Mouse (Mus musculus): ENCODE data around the gene Sv2b.

Sv2b gene

GRCm38 (mm10) chr7:75290554-75290953 lies 18.5 kb downstream of the Sv2b start:
- no peak for DNase-seq

GRCm38 (mm10) chr7:75287237-75287636 lies 21.8 kb downstream of the Sv2b start:
- no peak for DNase-seq

GRCm38 (mm10) chr7:75282951-75283350 lies 26.1 kb downstream of the Sv2b start:
- DNase-seq = no peak

GRCm38 (mm10) chr7:75282080-75282650 lies 26.9 kb downstream of the Sv2b start:
- DNase-seq = no peak

- no peak for DNase-seq
Measured at GRCm38 (mm10) chr7:75281106-75281505, 28.0 kb downstream of the Sv2b start.

- DNase-seq = no peak
Measured at GRCm38 (mm10) chr7:75277847-75278246, 31.2 kb downstream of the Sv2b start.

- no peak for DNase-seq
Measured at GRCm38 (mm10) chr7:75276739-75277138, 32.3 kb downstream of the Sv2b start.

GRCm38 (mm10) chr7:75274518-75274917 lies 34.5 kb downstream of the Sv2b start:
- no peak for DNase-seq

- no peak for DNase-seq
Measured at GRCm38 (mm10) chr7:75273633-75274032, 35.4 kb downstream of the Sv2b start.

GRCm38 (mm10) chr7:75271921-75272381 lies 37.1 kb downstream of the Sv2b start:
- no peak for DNase-seq

GRCm38 (mm10) chr7:75271306-75271705 lies 37.8 kb downstream of the Sv2b start:
- no peak for DNase-seq

- no peak for DNase-seq
Measured at GRCm38 (mm10) chr7:75267236-75267635, 41.8 kb downstream of the Sv2b start.

- no peak for DNase-seq
Measured at GRCm38 (mm10) chr7:75265241-75265640, 43.8 kb downstream of the Sv2b start.

GRCm38 (mm10) chr7:75259945-75260344 lies 49.1 kb downstream of the Sv2b start:
- DNase-seq = no peak

- no peak for DNase-seq
Measured at GRCm38 (mm10) chr7:75253611-75254250, 55.3 kb downstream of the Sv2b start.

- no peak for DNase-seq
Measured at GRCm38 (mm10) chr7:75240754-75241507, 68.1 kb downstream of the Sv2b start.

- no peak for DNase-seq
Measured at GRCm38 (mm10) chr7:75236386-75236785, 72.7 kb downstream of the Sv2b start.

GRCm38 (mm10) chr7:75224206-75224605 lies 84.9 kb downstream of the Sv2b start:
- DNase-seq = no peak

GRCm38 (mm10) chr7:75222704-75223431 lies 86.2 kb downstream of the Sv2b start:
- no peak for DNase-seq

GRCm38 (mm10) chr7:75220786-75221185 lies 88.3 kb downstream of the Sv2b start:
- DNase-seq = no peak

- no peak for DNase-seq
Measured at GRCm38 (mm10) chr7:75220296-75220695, 88.8 kb downstream of the Sv2b start.

- no peak for DNase-seq
Measured at GRCm38 (mm10) chr7:75216180-75216579, 92.9 kb downstream of the Sv2b start.

- DNase-seq = no peak
Measured at GRCm38 (mm10) chr7:75209221-75209641, 99.8 kb downstream of the Sv2b start.

Measured in kidney, adult 9 months (tissue).